Mouse (Mus musculus): Measurements from ENCODE around the gene Cmtm1. TPM values are rescaled to one million over a fixed set of nuclear protein-coding genes. Genes with fewer than 3 reads are reported as not detected.
A peak's percentile ranks its signal among the peaks of the same experiment; 100 is the strongest.
"Not testable (repeated sequence)": the region's sequence is repeated elsewhere in the genome, so short reads cannot be mapped to it uniquely, and the experiment has no call there.

The Cmtm1 gene
- total RNA-seq, 2 experiments from 2014 or later = not detected

- DNase-seq = no peak
These were observed 3.4 kb upstream of the Cmtm1 start for GRCm38 (mm10) chr8:104313311-104313710.

GRCm38 (mm10) chr8:104312023-104312422 lies 2.1 kb upstream of the Cmtm1 start:
- not testable (repeated sequence) for DNase-seq

- not testable (repeated sequence) for DNase-seq
These were observed 1.6 kb downstream of the Cmtm1 start for GRCm38 (mm10) chr8:104308341-104308740.

GRCm38 (mm10) chr8:104304962-104305361 lies 5.0 kb downstream of the Cmtm1 start:
- DNase-seq = no peak

GRCm38 (mm10) chr8:104302536-104302935 lies 7.4 kb downstream of the Cmtm1 start:
- DNase-seq = not testable (repeated sequence)

GRCm38 (mm10) chr8:104301577-104301976 lies 8.4 kb downstream of the Cmtm1 start:
- DNase-seq = peak in 1 of 2 experiments; percentile 18

GRCm38 (mm10) chr8:104294396-104294795 lies 15.5 kb downstream of the Cmtm1 start:
- no peak for DNase-seq

GRCm38 (mm10) chr8:104293081-104293480 lies 16.9 kb downstream of the Cmtm1 start, which contains the start of gene Cmtm2a:
Gene Cmtm2a, minus strand, starts transcription at chr8:104293181.
- not testable (repeated sequence) for DNase-seq

- DNase-seq = no peak
These were observed 41.0 kb downstream of the Cmtm1 start for GRCm38 (mm10) chr8:104268937-104269440.

GRCm38 (mm10) chr8:104268368-104268767 lies 41.6 kb downstream of the Cmtm1 start:
- no peak for DNase-seq

- not testable (repeated sequence) for DNase-seq
These were observed 45.5 kb downstream of the Cmtm1 start for GRCm38 (mm10) chr8:104264271-104264935.

GRCm38 (mm10) chr8:104261802-104262201 lies 48.1 kb downstream of the Cmtm1 start:
- not testable (repeated sequence) for DNase-seq

GRCm38 (mm10) chr8:104253016-104253415 lies 56.9 kb downstream of the Cmtm1 start:
- no peak for DNase-seq

GRCm38 (mm10) chr8:104251461-104251860 lies 58.5 kb downstream of the Cmtm1 start:
- no peak for DNase-seq

GRCm38 (mm10) chr8:104250439-104251367 lies 59.2 kb downstream of the Cmtm1 start, which contains the start of gene Cklf:
Gene Cklf, plus strand, starts transcription at chr8:104250861.
- peak; percentile 77 to 78 for DNase-seq

- no peak for DNase-seq
These were observed 60.4 kb downstream of the Cmtm1 start for GRCm38 (mm10) chr8:104249442-104249996.

- DNase-seq = peak; percentile 68 to 78
These were observed 61.7 kb downstream of the Cmtm1 start, which contains the start of gene Tk2 for GRCm38 (mm10) chr8:104248276-104248675. Gene Tk2, minus strand, starts transcription at chr8:104248558.

- peak in 1 of 2 experiments; percentile 27 for DNase-seq
These were observed 62.1 kb downstream of the Cmtm1 start for GRCm38 (mm10) chr8:104247908-104248275.

GRCm38 (mm10) chr8:104247054-104247907 lies 62.7 kb downstream of the Cmtm1 start:
- DNase-seq = no peak

GRCm38 (mm10) chr8:104246621-104247020 lies 63.3 kb downstream of the Cmtm1 start:
- DNase-seq = no peak

All from layer of hippocampus, postnatal 36 days (tissue).